Mouse (Mus musculus) CH12.LX (cell line): Measurements from ENCODE around the gene Exoc7. TPM values are rescaled to one million over a fixed set of nuclear protein-coding genes. Genes with fewer than 3 reads are reported as not detected.

Experiments used
- DNase-seq: peaks from one replicate; pipeline ENCODE4 v3.0.0-alpha.2; 2013; ENCODE audit errors: extremely low read depth
- H3K27ac ChIP-seq: 2 replicates; pipeline ENCODE4 v1.5.1; 2012; ENCODE audit warnings: low read depth, mild to moderate bottlenecking, control low read depth, moderate library complexity; ENCODE audit not compliant: insufficient read depth
- H3K27me3 ChIP-seq: replicated peaks from 2 replicates; pipeline ENCODE3; 2012; ENCODE audit warnings: inconsistent platforms
- H3K36me3 ChIP-seq, 2 experiments: replicated peaks in 1 of 2; 2 replicates each; pipeline versions ENCODE3 to v1.6.1; 2012; ENCODE audit warnings: inconsistent platforms in 1 of 2, low read length in 1 of 2, mild to moderate bottlenecking in 1 of 2, mixed read lengths in 1 of 2, moderate library complexity in 1 of 2; ENCODE audit not compliant: control insufficient read depth in 1 of 2, insufficient read depth in 1 of 2
- H3K4me1 ChIP-seq, 2 experiments: 2 replicates each; pipeline ENCODE4 v1.6.1; 2012; ENCODE audit warnings: inconsistent platforms in 1 of 2, moderate library complexity in 1 of 2; ENCODE audit not compliant: insufficient read depth in 2 of 2, control insufficient read depth in 1 of 2
- H3K4me2 ChIP-seq: 2 replicates; pipeline ENCODE4 v1.6.1; 2012; ENCODE audit warnings: low read depth, mild to moderate bottlenecking, control low read depth; ENCODE audit not compliant: poor library complexity, insufficient read depth, severe bottlenecking
- H3K4me3 ChIP-seq, 3 experiments: fragments of 150-350 bp in 1 of 3; sonication (generic) in 1 of 3; replicated peaks in 1 of 3; 2 replicates each; pipeline versions ENCODE3 to v1.5.1; 2011 to 2012; ENCODE audit warnings: low read depth in 2 of 3, low read length in 2 of 3, mild to moderate bottlenecking in 2 of 3, moderate library complexity in 2 of 3, control low read depth in 1 of 3, improper control_type of control experiment in 1 of 3, inconsistent platforms in 1 of 3, mixed read lengths in 1 of 3; ENCODE audit not compliant: poor library complexity in 1 of 3
- H3K79me2 ChIP-seq: replicated peaks from 2 replicates; pipeline ENCODE4 v1.6.1; 2012; ENCODE audit warnings: mild to moderate bottlenecking, moderate library complexity; ENCODE audit not compliant: control insufficient read depth, poor library complexity, insufficient read depth, severe bottlenecking; ENCODE audit errors: extremely low read depth
- H3K9ac ChIP-seq: 2 replicates; pipeline ENCODE4 v1.6.1; 2012; ENCODE audit warnings: low read depth, mild to moderate bottlenecking, control low read depth, moderate library complexity; ENCODE audit not compliant: insufficient read depth
- H3K9me3 ChIP-seq: replicated peaks from 2 replicates; pipeline ENCODE3; 2012; ENCODE audit warnings: low read length, inconsistent platforms, mixed read lengths
- CHD2 ChIP-seq: IDR thresholded peaks from 2 replicates; pipeline ENCODE4 v1.6.1; 2011; ENCODE audit warnings: low read length, improper control_type of control experiment
- E2F4 ChIP-seq: IDR thresholded peaks from 2 replicates; pipeline ENCODE4 v1.6.1; 2011; ENCODE audit warnings: low read depth, low read length, improper control_type of control experiment; ENCODE audit not compliant: insufficient replicate concordance
- EP300 ChIP-seq: IDR thresholded peaks from 2 replicates; pipeline ENCODE4 v1.6.1; 2011; ENCODE audit warnings: low read length, improper control_type of control experiment
- HCFC1 ChIP-seq: IDR thresholded peaks from 2 replicates; pipeline ENCODE4 v1.6.1; 2012; ENCODE audit warnings: low read depth, mild to moderate bottlenecking, inconsistent platforms, low read length, improper control_type of control experiment
- JUND ChIP-seq: conservative IDR thresholded peaks from 2 replicates; pipeline ENCODE4 v1.6.1; 2011; ENCODE audit warnings: low read depth, low read length, improper control_type of control experiment
- KAT2A ChIP-seq: IDR thresholded peaks from 2 replicates; pipeline ENCODE4 v1.6.1; 2012; ENCODE audit warnings: low read length, improper control_type of control experiment, inconsistent platforms; ENCODE audit not compliant: insufficient replicate concordance
- MEF2A ChIP-seq: IDR thresholded peaks from 2 replicates; pipeline ENCODE4 v1.6.1; 2014; ENCODE audit warnings: low read depth, mild to moderate bottlenecking, inconsistent platforms, low read length, improper control_type of control experiment, borderline replicate concordance
- MXI1 ChIP-seq: IDR thresholded peaks from 2 replicates; pipeline ENCODE4 v1.6.1; 2011; ENCODE audit warnings: mild to moderate bottlenecking, low read depth, low read length, improper control_type of control experiment
- MYC ChIP-seq: IDR thresholded peaks from 2 replicates; pipeline ENCODE4 v1.6.1; 2011; ENCODE audit warnings: low read depth, mild to moderate bottlenecking, improper control_type of control experiment, low read length
- NELFE ChIP-seq: IDR thresholded peaks from 2 replicates; pipeline ENCODE4 v1.6.1; 2011; ENCODE audit warnings: low read depth, low read length, improper control_type of control experiment
- NRF1 ChIP-seq: IDR thresholded peaks from 2 replicates; pipeline ENCODE4 v1.6.1; 2014; ENCODE audit warnings: low read depth, mild to moderate bottlenecking, inconsistent platforms, low read length, improper control_type of control experiment, moderate library complexity
- PAX5 ChIP-seq: IDR thresholded peaks from 2 replicates; pipeline ENCODE4 v1.6.1; 2012; ENCODE audit warnings: low read length, inconsistent platforms, mixed read lengths
- POLR2A ChIP-seq: IDR thresholded peaks from 2 replicates; pipeline ENCODE4 v1.6.1; 2011; ENCODE audit warnings: low read depth, mild to moderate bottlenecking, improper control_type of control experiment, low read length
- POLR2AphosphoS2 ChIP-seq: IDR thresholded peaks from 2 replicates; pipeline ENCODE4 v1.6.1; 2011; ENCODE audit warnings: low read depth, low read length, improper control_type of control experiment
- RAD21 ChIP-seq: IDR thresholded peaks from 2 replicates; pipeline ENCODE4 v1.6.1; 2011; ENCODE audit warnings: low read depth, mild to moderate bottlenecking, low read length, improper control_type of control experiment, moderate library complexity
- RCOR1 ChIP-seq: conservative IDR thresholded peaks from 2 replicates; pipeline ENCODE4 v1.6.1; 2012; ENCODE audit warnings: low read depth, mild to moderate bottlenecking, inconsistent platforms, low read length, improper control_type of control experiment
- SMC3 ChIP-seq: IDR thresholded peaks from 2 replicates; pipeline ENCODE4 v1.6.1; 2011; ENCODE audit warnings: low read depth, low read length, improper control_type of control experiment
- TCF12 ChIP-seq: IDR thresholded peaks from 2 replicates; pipeline ENCODE4 v1.6.1; 2014; ENCODE audit warnings: low read depth, mild to moderate bottlenecking, inconsistent platforms, low read length, improper control_type of control experiment
- UBTF ChIP-seq: IDR thresholded peaks from 2 replicates; pipeline ENCODE4 v1.6.1; 2012; ENCODE audit warnings: low read depth, mild to moderate bottlenecking, inconsistent platforms, low read length, improper control_type of control experiment, moderate library complexity
- USF2 ChIP-seq: conservative IDR thresholded peaks from 2 replicates; pipeline ENCODE4 v1.6.1; 2011; ENCODE audit warnings: low read depth, low read length, improper control_type of control experiment
- ZC3H11A ChIP-seq: IDR thresholded peaks from 2 replicates; pipeline ENCODE4 v1.6.1; 2012; ENCODE audit warnings: low read depth, mild to moderate bottlenecking, inconsistent platforms, low read length, improper control_type of control experiment
- ZMIZ1 ChIP-seq: IDR thresholded peaks from 2 replicates; pipeline ENCODE4 v1.6.1; 2012; ENCODE audit warnings: low read depth, mild to moderate bottlenecking, inconsistent platforms, low read length, improper control_type of control experiment
- dilution Hi-C: fragments of 300-500 bp; cut with MboI; formaldehyde crosslinking; loops from 2 replicates; pipeline ENCODE4 v1.14.3; 2020; ENCODE audit warnings: low sequenced_read_pairs; ENCODE audit not compliant: extremely low pct_unique_long_range_greater_than_20kb, extremely low pct_ligation_motif_present
- in situ Hi-C: fragments of 300-500 bp; cut with MboI; formaldehyde crosslinking; loops from 3 replicates; pipeline ENCODE4 v1.14.3; 2019; ENCODE audit warnings: low sequenced_read_pairs, low pct_ligation_motif_present, low pct_unique_long_range_greater_than_20kb, mixed read lengths
- polyA plus RNA-seq: library from polyadenylated mRNA; unstranded; fragments of >175 nt; gene quantifications from 2 replicates; pipeline ENCODE4 v1.2.1, GENCODE M21; 2012; ENCODE audit warnings: low read depth; ENCODE audit not compliant: insufficient read length
- total RNA-seq, 2 experiments: library from RNA; depleted of rRNA; stranded (reverse); fragments of 300-350 nt in 1 of 2; fragments of >200 nt in 1 of 2; gene quantifications; 2 replicates each; pipeline ENCODE4 v1.2.3; 2012 to 2014

Gene Exoc7
- total and polyA plus RNA-seq, 3 experiments = 32.2 to 51.8 (median 42.1) TPM

DNA sequence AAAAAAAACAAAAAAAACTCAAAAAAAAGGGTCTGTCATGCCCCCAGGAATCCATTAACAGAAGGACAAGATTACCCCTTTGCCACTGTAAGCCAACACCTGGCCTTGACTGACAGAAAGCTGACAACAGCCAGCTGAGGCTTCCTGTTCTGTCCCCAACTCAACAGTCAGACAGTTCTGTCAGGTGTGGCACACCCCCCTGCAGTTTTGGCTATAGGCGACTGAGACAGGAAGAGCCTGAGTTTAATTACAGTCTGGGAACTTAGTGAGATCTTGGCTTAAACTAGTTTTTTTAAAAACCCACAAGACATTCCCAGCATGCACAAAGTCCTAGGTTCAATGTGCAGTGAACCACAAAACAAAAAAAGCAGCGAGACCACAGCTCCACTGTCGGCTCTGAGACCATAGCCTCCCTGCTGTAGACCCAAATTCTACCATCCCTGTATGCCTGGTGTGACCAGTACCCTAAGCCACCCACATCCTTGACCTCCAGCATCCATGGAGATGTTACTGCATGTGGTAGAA lies 53.9 kb downstream of the Exoc7 start:
- H3K4me2 ChIP-seq = no peak overlapping the region
- H3K36me3 ChIP-seq = peaks cover 81 to 96% of the 10 kb centered on the region in 2 experiments
- no peaks in the 10 kb centered on the region for H3K27me3 ChIP-seq
- H3K9ac ChIP-seq = no peak overlapping the region
- H3K27ac ChIP-seq = no peak overlapping the region
- dilution Hi-C loops = no loop called here
- TF ChIP-seq EP300 (no peak), MEF2A (no peak), POLR2A (no peak), RCOR1 (no peak), HCFC1 (no peak), JUND (no peak), MYC (no peak)
- TF ChIP-seq, all 38 proteins: peak for 0
- in situ Hi-C loops = no loop called here
- Histone ChIP-seq H3K4me3 (no peak overlapping the region), H3K9me3 (no peaks in the 10 kb centered on the region), H3K79me2 (peaks cover 20% of the 10 kb centered on the region), H3K4me1 (peaks cover 14 to 33% of the 10 kb centered on the region in 2 experiments)
- DNase-seq = no peak

DNA sequence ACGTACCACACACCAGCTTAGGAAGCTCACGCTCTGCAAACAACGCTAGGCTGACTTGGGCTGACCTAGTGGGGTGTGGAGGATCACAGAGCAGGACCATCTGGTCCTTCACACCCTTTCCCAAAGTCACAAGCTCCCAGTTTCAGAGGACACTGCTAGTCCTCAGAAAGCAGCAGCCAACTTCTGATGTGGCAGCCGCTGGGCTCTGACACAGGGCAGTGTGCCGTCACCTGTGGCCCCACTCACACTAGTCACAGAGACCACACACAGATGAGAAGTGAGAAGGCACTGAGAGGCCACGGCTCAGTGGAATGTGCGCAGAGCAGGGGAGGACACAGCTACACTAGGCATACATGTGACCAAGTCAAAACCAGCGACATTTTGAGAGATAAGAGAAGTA lies 56.1 kb downstream of the Exoc7 start:
- Histone ChIP-seq H3K27me3 (no peaks in the 10 kb centered on the region), H3K36me3 (peaks cover 87 to 97% of the 10 kb centered on the region in 2 experiments), H3K79me2 (peaks cover 7% of the 10 kb centered on the region; the same call in 1 of the 2 replicates), H3K4me2 (no peak overlapping the region), H3K4me1 (peaks cover 11 to 27% of the 10 kb centered on the region in 2 experiments), H3K4me3 (no peak overlapping the region), H3K9ac (no peak overlapping the region), H3K27ac (no peak overlapping the region), H3K9me3 (no peaks in the 10 kb centered on the region)
- in situ Hi-C loops = no loop called here
- dilution Hi-C loops = no loop called here
- no peak for DNase-seq
- TF ChIP-seq TCF12 (no peak), ZMIZ1 (no peak), RAD21 (no peak), RCOR1 (no peak), SMC3 (no peak), KAT2A (no peak), NELFE (no peak), POLR2AphosphoS2 (no peak), CHD2 (no peak), E2F4 (no peak), JUND (no peak), PAX5 (no peak), NRF1 (no peak), MXI1 (no peak), USF2 (no peak), ZC3H11A (no peak), MEF2A (no peak), UBTF (no peak)
